Mouse (Mus musculus) liver, embryonic 13.5 days (tissue): ENCODE measurements around the gene Rps17. TPM values are rescaled to one million over a fixed set of nuclear protein-coding genes. Genes with fewer than 3 reads are reported as not detected.

ENCODE experiments used
- ATAC-seq: fragments of 200-750 bp; cut with Nextera tagmentation; 2 replicates; pipeline ENCODE4 v1.8.0; 2017; ENCODE audit warnings: low read depth, mild to moderate bottlenecking, moderate number of reproducible peaks, moderate library complexity
- DNase-seq: peaks from one replicate; pipeline ENCODE4 v3.0.0; 2022
- H3K27ac ChIP-seq: fragments of 300-500 bp; sonication (generic); 2 replicates; pipeline ENCODE4 v1.5.1; 2015; ENCODE audit warnings: moderate library complexity, mild to moderate bottlenecking, inconsistent platforms
- H3K27me3 ChIP-seq: fragments of 300-500 bp; sonication (generic); 2 replicates; pipeline ENCODE4 v1.6.1; 2015; ENCODE audit warnings: mild to moderate bottlenecking, inconsistent platforms
- H3K36me3 ChIP-seq: fragments of 300-500 bp; sonication (generic); 2 replicates; pipeline ENCODE4 v1.6.1; 2015; ENCODE audit warnings: mild to moderate bottlenecking, inconsistent platforms
- H3K4me1 ChIP-seq: fragments of 300-500 bp; sonication (generic); replicated peaks from 2 replicates; pipeline ENCODE4 v1.6.1; 2015; ENCODE audit warnings: inconsistent platforms
- H3K4me2 ChIP-seq: fragments of 300-500 bp; sonication (generic); 2 replicates; pipeline ENCODE4 v1.6.1; 2015; ENCODE audit warnings: inconsistent platforms, mild to moderate bottlenecking, moderate library complexity
- H3K4me3 ChIP-seq: fragments of 300-500 bp; sonication (generic); replicated peaks from 2 replicates; pipeline ENCODE4 v1.5.1; 2015; ENCODE audit warnings: mild to moderate bottlenecking, inconsistent platforms
- H3K9ac ChIP-seq: fragments of 300-500 bp; sonication (generic); 2 replicates; pipeline ENCODE4 v1.6.1; 2015; ENCODE audit warnings: mild to moderate bottlenecking, inconsistent platforms
- H3K9me3 ChIP-seq: fragments of 300-500 bp; sonication (generic); replicated peaks from 2 replicates; pipeline ENCODE4 v1.6.1; 2016; ENCODE audit warnings: inconsistent platforms
- WGBS: fragments of 180-500 bp; shearing (Covaris S2); methylation state at CpG from one replicate; pipeline ENCODE4 v1.1.7; 2015; ENCODE audit not compliant: insufficient replicate concordance; 5-methylcytosine and 5-hydroxymethylcytosine counted together
- polyA plus RNA-seq: library from polyadenylated mRNA; unstranded; fragments of >200 nt; fragmentation: Nextera tagmentation; extraction: Ambion mirVana; gene quantifications from 2 replicates; pipeline ENCODE4 v1.2.1, GENCODE M21; 2015

The Rps17 gene
- polyA plus RNA-seq, 1 experiment from 2014 or later: 995 TPM

- no peak for DNase-seq
- Histone ChIP-seq H3K9ac (no peak overlapping the region), H3K4me2 (no peak overlapping the region), H3K4me3 (no peak overlapping the region), H3K9me3 (no peaks in the 10 kb centered on the region), H3K4me1 (no peaks in the 10 kb centered on the region), H3K36me3 (no peaks in the 10 kb centered on the region), H3K27me3 (no peaks in the 10 kb centered on the region), H3K27ac (no peak overlapping the region)
- 72% methylated on average over 5 of the region's 5 CpGs for WGBS
- ATAC-seq: no peak
Observed at GRCm38 (mm10) chr7:81304675-81305074, 40.4 kb downstream of the Rps17 start.

GRCm38 (mm10) chr7:81304100-81304499 is 41.0 kb downstream of the Rps17 start:
- Histone ChIP-seq H3K9me3 (no peaks in the 10 kb centered on the region), H3K9ac (no peak overlapping the region), H3K4me1 (no peaks in the 10 kb centered on the region), H3K27me3 (no peaks in the 10 kb centered on the region), H3K36me3 (no peaks in the 10 kb centered on the region), H3K4me2 (no peak overlapping the region), H3K27ac (no peak overlapping the region), H3K4me3 (no peak overlapping the region)
- DNase-seq (no peak), ATAC-seq (no peak)
- WGBS: 45% methylated on average over 5 of the region's 5 CpGs

DNA sequence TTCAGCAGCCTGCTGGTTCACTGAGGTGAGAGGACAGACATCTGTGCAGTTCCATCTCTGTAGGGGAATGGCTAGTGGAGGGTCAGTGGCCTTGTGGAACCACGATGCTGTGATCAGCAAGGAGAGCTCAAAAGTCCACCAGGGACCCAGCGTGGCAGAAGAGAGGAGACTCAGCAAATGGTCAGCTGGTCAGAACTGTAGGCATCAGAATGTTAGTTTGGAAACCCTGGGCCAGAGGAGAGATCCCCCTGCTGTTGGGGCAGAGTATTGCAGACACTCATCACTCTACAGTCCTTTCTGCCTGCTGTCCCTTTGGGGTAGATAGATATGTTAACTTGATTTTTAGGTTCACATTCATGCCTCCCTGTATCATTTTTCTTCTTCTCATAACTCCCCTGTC is 41.4 kb downstream of the Rps17 start:
- ATAC-seq (no peak), DNase-seq (no peak)
- Histone ChIP-seq H3K4me2 (no peak overlapping the region), H3K4me3 (no peak overlapping the region), H3K4me1 (no peaks in the 10 kb centered on the region), H3K27me3 (no peaks in the 10 kb centered on the region), H3K9ac (no peak overlapping the region), H3K27ac (no peak overlapping the region), H3K36me3 (no peaks in the 10 kb centered on the region), H3K9me3 (no peaks in the 10 kb centered on the region)
- 66% methylated on average over 2 of the region's 2 CpGs for WGBS

DNA sequence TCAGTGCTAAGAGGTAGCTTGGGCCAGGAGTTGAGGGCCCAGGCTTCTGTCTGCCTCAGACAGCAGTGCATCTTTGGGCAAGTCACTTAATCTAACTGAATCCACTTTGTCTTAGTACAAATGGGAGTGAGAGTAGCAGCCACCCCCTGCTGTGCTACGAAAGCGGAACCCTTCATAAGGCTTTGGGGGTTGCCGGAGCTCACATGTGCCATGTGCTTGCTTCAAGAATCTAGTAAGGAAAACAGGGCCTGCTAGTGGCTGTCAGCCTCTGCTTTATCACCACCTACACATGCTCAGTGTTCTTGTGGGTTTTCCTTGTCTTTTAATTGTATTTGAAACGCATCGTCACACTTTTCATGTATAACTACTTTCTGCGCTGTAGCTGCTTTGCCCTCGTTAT is 43.7 kb downstream of the Rps17 start:
- Histone ChIP-seq H3K9ac (no peak overlapping the region), H3K9me3 (no peaks in the 10 kb centered on the region), H3K4me1 (no peaks in the 10 kb centered on the region), H3K4me3 (no peak overlapping the region), H3K27me3 (no peaks in the 10 kb centered on the region), H3K4me2 (no peak overlapping the region), H3K36me3 (no peaks in the 10 kb centered on the region), H3K27ac (no peak overlapping the region)
- no peak for ATAC-seq
- no peak for DNase-seq
- WGBS: 80% methylated on average over 7 of the region's 7 CpGs

- H3K27ac ChIP-seq: no peak overlapping the region
- WGBS: 40% methylated on average over 6 of the region's 6 CpGs
Observed at GRCm38 (mm10) chr7:81298206-81298605, 46.8 kb downstream of the Rps17 start.

GRCm38 (mm10) chr7:81295169-81295568 is 49.9 kb downstream of the Rps17 start:
- ATAC-seq: no peak

More at GRCm38 (mm10) chr7:81298206-81298605, 46.8 kb downstream of the Rps17 start:
- Histone ChIP-seq H3K4me3 (no peak overlapping the region), H3K4me2 (no peak overlapping the region), H3K36me3 (no peaks in the 10 kb centered on the region), H3K4me1 (no peaks in the 10 kb centered on the region), H3K27me3 (no peaks in the 10 kb centered on the region), H3K9me3 (no peaks in the 10 kb centered on the region), H3K9ac (no peak overlapping the region)
- no peak for ATAC-seq
- no peak for DNase-seq

More at GRCm38 (mm10) chr7:81295169-81295568, 49.9 kb downstream of the Rps17 start:
- no peaks in the 10 kb centered on the region for H3K36me3 ChIP-seq
- H3K4me3 ChIP-seq: no peak overlapping the region
- WGBS: 77% methylated on average over 2 of the region's 2 CpGs
- H3K4me2 ChIP-seq: no peak overlapping the region
- no peaks in the 10 kb centered on the region for H3K4me1 ChIP-seq
- H3K9ac ChIP-seq: no peak overlapping the region
- H3K27ac ChIP-seq: no peak overlapping the region
- no peaks in the 10 kb centered on the region for H3K9me3 ChIP-seq
- no peak for DNase-seq
- H3K27me3 ChIP-seq: no peaks in the 10 kb centered on the region

Other genes with a start within 250 kb of the Rps17 start
- gene Slc28a1, start 230.5 kb downstream of the Rps17 start, polyA plus RNA-seq: 0.54 and 0.75 TPM in 2 replicates
- 1.2 and 1.4 TPM in 2 replicates for gene Pde8a, start 131.7 kb downstream of the Rps17 start, polyA plus RNA-seq
- 0.15 and 0.20 TPM in 2 replicates for gene Cpeb1, start 110.2 kb upstream of the Rps17 start, polyA plus RNA-seq
- 0.21 and 0.24 TPM in 2 replicates for gene Ap3b2, start 148.7 kb upstream of the Rps17 start, polyA plus RNA-seq
- not detected in 2 replicates for gene BC048679, start 153.0 kb upstream of the Rps17 start, polyA plus RNA-seq
- 0.06 and 0.15 TPM in 2 replicates for gene Fsd2, start 221.7 kb upstream of the Rps17 start, polyA plus RNA-seq
- gene Whamm, start 226.0 kb upstream of the Rps17 start, polyA plus RNA-seq: 4.0 and 4.5 TPM in 2 replicates